Mouse (Mus musculus) cerebellum, adult 8-10 months (tissue): ENCODE data around the gene Mlxipl.

ENCODE experiments used
- DNase-seq: peaks from one replicate; pipeline ENCODE4 v3.0.0; 2022

The Mlxipl gene

DNA sequence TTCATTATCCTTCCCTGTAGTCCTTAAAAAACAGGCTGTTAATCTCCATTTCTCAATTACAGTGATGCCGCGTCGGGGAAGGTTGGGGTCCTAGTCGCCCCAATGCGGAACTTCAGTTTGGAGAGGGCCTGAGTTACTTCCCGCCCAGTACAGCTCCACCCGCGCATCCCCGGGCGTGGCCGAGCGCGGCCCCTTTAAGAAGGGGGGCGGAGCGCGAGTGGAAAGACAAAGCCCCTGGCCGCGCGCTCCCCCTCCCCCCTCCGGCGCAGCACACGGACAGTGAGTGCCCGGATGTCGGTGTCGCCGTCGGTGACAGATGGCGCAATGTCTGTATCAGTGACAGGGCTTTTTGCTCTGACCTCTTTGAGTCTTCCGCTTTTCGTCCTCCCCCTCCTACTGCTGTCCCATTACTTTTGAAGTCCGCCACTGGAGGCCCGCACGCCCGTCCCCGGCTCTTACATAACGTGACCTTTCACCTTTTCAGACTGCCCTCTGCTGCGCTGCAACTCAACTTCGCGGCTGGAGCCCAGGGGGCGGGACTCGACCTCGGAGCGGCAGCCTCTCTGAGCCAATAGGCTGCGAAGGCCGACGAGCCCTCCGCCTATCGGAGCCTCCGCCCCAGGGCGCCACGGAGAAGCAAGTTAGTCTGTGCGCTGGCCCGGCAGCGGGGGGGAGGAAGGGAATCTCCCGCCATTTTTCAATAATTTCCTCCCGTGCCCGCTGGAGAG lies 97.1 kb downstream of the Mlxipl start, which contains the start of gene Baz1b:
TSS of gene Baz1b (plus strand) at position 644 of the 728 bp plus-strand sequence.
- DNase-seq, result peak; percentile 99

DNA sequence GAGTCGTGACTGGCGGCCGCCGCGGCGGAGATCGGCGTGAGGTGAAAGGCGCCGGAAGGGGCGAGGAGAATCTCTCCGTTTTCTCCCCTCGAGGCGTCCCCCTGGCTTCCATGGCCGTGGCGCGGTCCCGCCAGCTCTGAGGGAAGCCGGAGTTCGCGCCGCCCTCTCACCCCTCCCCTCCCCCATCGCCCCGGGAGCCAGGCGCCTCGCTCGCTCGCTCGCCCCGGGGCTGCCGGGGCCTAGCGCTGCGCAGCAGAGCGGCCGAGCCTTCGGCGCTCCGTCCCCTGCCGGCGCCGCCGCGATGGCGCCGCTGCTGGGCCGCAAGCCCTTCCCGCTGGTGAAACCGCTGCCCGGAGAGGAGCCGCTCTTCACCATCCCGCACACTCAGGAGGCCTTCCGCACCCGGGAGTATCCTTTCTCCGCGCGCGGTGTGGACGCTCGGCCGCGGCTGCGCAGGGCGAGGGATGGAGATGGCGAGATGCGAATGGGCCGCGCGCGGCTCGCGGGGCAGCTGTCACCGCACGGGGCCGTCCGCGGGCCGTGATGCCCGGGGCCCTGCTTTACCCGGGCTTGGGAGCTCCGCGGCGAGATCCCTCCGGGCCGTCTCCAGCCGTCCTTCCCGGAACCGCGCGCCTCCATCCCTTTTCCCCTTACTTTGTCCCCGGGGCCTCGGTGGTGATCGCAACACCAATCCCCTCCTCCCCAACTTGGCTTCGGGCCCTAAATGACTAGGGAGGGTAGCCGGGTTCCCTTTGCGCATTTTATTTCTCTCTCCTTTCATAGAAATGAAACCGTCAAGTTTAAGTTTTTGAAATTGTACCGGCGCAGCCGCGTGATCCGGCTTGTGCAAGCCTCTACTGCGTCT lies 97.9 kb downstream of the Mlxipl start:
- DNase-seq, result peak; percentile 53
